Mouse (Mus musculus) urinary bladder, postnatal 14 days (tissue): ENCODE data around the gene Pmfbp1.
A peak's percentile ranks its signal among the peaks of the same experiment; 100 is the strongest.
"Not testable (repeated sequence)": the region's sequence is repeated elsewhere in the genome, so short reads cannot be mapped to it uniquely, and the experiment has no call there.

Experiments used
- DNase-seq: peaks from one replicate; pipeline ENCODE4 v3.0.0; 2021; ENCODE audit warnings: low spot score

Pmfbp1 gene

GRCm38 (mm10) chr8:109493727-109494126, at the start of gene Pmfbp1:
TSS of gene Pmfbp1 (plus strand) at chr8:109494027.
- no peak for DNase-seq

- DNase-seq: not testable (repeated sequence)
Measured at GRCm38 (mm10) chr8:109446896-109447295, 46.9 kb upstream of the Pmfbp1 start.

GRCm38 (mm10) chr8:109451000-109451399, 42.8 kb upstream of the Pmfbp1 start:
- DNase-seq: no peak

GRCm38 (mm10) chr8:109455113-109455512, 38.7 kb upstream of the Pmfbp1 start:
- DNase-seq: no peak

- DNase-seq: no peak
Measured at GRCm38 (mm10) chr8:109457387-109457786, 36.4 kb upstream of the Pmfbp1 start.

GRCm38 (mm10) chr8:109458580-109458979, 35.2 kb upstream of the Pmfbp1 start:
- peak; percentile 10 for DNase-seq

GRCm38 (mm10) chr8:109463075-109463474, 30.8 kb upstream of the Pmfbp1 start:
- DNase-seq: no peak

- no peak for DNase-seq
Measured at GRCm38 (mm10) chr8:109463677-109464313, 30.0 kb upstream of the Pmfbp1 start.

- DNase-seq: no peak
Measured at GRCm38 (mm10) chr8:109464451-109464891, 29.4 kb upstream of the Pmfbp1 start.

GRCm38 (mm10) chr8:109465056-109465455, 28.8 kb upstream of the Pmfbp1 start:
- no peak for DNase-seq

GRCm38 (mm10) chr8:109465761-109466160, 28.1 kb upstream of the Pmfbp1 start:
- DNase-seq: no peak

- DNase-seq: no peak
Measured at GRCm38 (mm10) chr8:109467516-109467915, 26.3 kb upstream of the Pmfbp1 start.

- DNase-seq: no peak
Measured at GRCm38 (mm10) chr8:109468112-109468511, 25.7 kb upstream of the Pmfbp1 start.

GRCm38 (mm10) chr8:109471876-109472275, 22.0 kb upstream of the Pmfbp1 start:
- no peak for DNase-seq

- DNase-seq: no peak
Measured at GRCm38 (mm10) chr8:109472400-109472799, 21.4 kb upstream of the Pmfbp1 start.

- DNase-seq: no peak
Measured at GRCm38 (mm10) chr8:109474442-109475121, 19.2 kb upstream of the Pmfbp1 start.

GRCm38 (mm10) chr8:109475436-109475835, 18.4 kb upstream of the Pmfbp1 start:
- no peak for DNase-seq

- DNase-seq: no peak
Measured at GRCm38 (mm10) chr8:109478586-109478985, 15.2 kb upstream of the Pmfbp1 start.

GRCm38 (mm10) chr8:109484741-109485140, 9.1 kb upstream of the Pmfbp1 start:
- DNase-seq: no peak

GRCm38 (mm10) chr8:109485530-109485929, 8.3 kb upstream of the Pmfbp1 start:
- no peak for DNase-seq

- DNase-seq: no peak
Measured at GRCm38 (mm10) chr8:109492785-109493184, 1.0 kb upstream of the Pmfbp1 start.

GRCm38 (mm10) chr8:109494601-109495000, 774 bp downstream of the Pmfbp1 start:
- no peak for DNase-seq

- DNase-seq: no peak
Measured at GRCm38 (mm10) chr8:109497431-109497830, 3.6 kb downstream of the Pmfbp1 start.
